Mouse (Mus musculus): ENCODE results near the gene Gm9945. TPM values are rescaled to one million over a fixed set of nuclear protein-coding genes. Genes with fewer than 3 reads are reported as not detected.
A peak's percentile ranks its signal among the peaks of the same experiment; 100 is the strongest.

The Gm9945 gene
- polyA plus RNA-seq, 1 experiment from 2014 or later, result not detected

DNA sequence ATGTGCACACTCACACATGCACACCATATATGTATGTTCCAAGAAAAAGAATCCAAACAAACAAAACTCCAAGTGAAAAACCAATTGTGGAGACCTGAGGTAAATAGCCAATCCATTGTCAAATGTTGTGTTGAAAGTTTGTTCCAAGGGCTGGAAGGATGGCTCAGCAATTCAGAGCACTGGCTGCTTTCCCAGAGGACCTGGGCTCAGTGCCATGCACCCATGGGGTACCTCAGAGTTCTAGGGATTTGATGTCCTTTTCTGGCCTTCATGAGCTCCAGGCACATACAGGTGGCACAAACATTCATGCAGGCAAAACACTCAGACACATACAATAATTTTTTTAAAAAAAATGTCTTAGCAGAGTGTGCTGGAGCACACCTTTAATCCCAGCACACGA is 31.4 kb upstream of the Gm9945 start:
- Histone ChIP-seq H3K27me3 (no peaks in the 10 kb centered on the region), H3K27ac (no peak overlapping the region), H3K4me2 (replicated peaks) (no peak overlapping the region), H3K9me3 (replicated peaks) (no peaks in the 10 kb centered on the region), H3K4me3 (no peak overlapping the region), H3K9ac (no peak overlapping the region), H3K36me3 (no peaks in the 10 kb centered on the region), H3K4me1 (no peaks in the 10 kb centered on the region)
- no peak for ATAC-seq (ENCODE audit: low FRiP score)
- WGBS, result 84% methylated on average over 1 of the region's 1 CpGs

DNA sequence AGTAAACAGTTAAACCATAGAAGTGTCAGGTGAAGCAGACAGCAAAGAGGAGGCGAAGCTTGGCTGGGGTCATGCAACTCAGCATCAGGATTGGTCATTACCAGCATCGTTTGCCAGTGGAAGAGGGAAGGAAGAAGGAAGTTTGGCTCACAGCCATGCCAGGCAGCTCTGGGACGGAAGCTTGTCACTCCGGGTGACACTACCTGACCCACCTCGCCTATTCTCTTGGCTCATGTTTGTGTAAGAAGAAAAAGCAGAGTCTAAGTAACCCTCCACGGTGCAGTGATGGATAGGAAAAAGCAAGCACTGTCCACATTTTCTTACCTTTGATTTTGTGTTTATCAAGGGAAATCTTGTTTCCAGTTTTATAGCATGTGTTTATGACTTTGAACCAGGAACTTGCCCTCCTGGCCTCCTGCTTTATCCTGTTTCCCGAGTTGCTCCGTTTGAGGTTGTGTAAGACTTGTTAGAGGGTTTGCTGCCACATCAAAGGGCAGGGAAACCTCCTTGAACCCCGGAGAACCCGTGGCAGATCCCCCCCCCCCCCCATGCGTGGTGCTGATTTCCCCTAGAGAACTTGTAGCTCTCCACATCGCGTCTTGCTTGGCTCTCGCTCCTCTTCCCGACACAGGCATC is 29.8 kb upstream of the Gm9945 start:
- 61% methylated on average over 15 of the region's 15 CpGs for WGBS
- Histone ChIP-seq H3K9me3 (replicated peaks) (no peaks in the 10 kb centered on the region), H3K27me3 (0 out of 2 replicates have a peak, but pooled peaks cover 3% of the 10 kb centered on the region), H3K4me3 (no peak overlapping the region), H3K9ac (no peak overlapping the region), H3K4me1 (no peaks in the 10 kb centered on the region), H3K4me2 (replicated peaks) (no peak overlapping the region), H3K27ac (no peak overlapping the region), H3K36me3 (no peaks in the 10 kb centered on the region)
- ATAC-seq (ENCODE audit: low FRiP score), result no peak

DNA sequence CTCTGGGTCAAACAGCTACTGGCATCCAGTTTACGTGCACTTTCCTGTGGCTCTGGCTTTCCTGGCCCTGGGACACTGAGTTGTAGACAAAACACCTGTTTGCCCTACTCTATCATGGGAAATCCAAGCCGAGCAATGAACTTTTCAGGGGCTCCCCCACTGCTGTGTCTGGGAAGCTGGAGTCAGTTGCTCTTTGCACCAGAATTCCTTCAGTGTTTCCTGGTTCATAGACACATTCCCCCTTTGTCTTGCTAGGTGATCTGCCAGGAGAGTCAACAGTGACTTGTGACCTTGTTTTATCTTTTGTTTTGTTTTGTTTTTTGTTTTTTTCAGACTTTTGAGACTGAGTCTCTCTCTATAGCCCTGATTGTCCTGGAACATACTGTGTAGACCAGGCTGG is 28.6 kb upstream of the Gm9945 start:
- Histone ChIP-seq H3K36me3 (no peaks in the 10 kb centered on the region), H3K4me1 (no peaks in the 10 kb centered on the region), H3K9ac (no peak overlapping the region), H3K4me3 (no peak overlapping the region), H3K27me3 (peaks cover 13% of the 10 kb centered on the region), H3K4me2 (replicated peaks) (no peak overlapping the region), H3K9me3 (replicated peaks) (no peaks in the 10 kb centered on the region), H3K27ac (no peak overlapping the region)
- no peak for ATAC-seq (ENCODE audit: low FRiP score)
- WGBS, result 80% methylated on average over 2 of the region's 2 CpGs

- Histone ChIP-seq H3K4me1 (peaks cover 6% of the 10 kb centered on the region), H3K9me3 (replicated peaks) (no peaks in the 10 kb centered on the region), H3K4me2 (replicated peaks) (no peak overlapping the region), H3K9ac (no peak overlapping the region), H3K4me3 (no peak overlapping the region), H3K27ac (no peak overlapping the region), H3K27me3 (peaks cover 22% of the 10 kb centered on the region), H3K36me3 (no peaks in the 10 kb centered on the region)
- no peak for ATAC-seq (ENCODE audit: low FRiP score)
- 97% methylated on average over 9 of the region's 9 CpGs for WGBS
Measured at GRCm38 (mm10) chr11:53452396-53452795, 27.6 kb upstream of the Gm9945 start.

DNA sequence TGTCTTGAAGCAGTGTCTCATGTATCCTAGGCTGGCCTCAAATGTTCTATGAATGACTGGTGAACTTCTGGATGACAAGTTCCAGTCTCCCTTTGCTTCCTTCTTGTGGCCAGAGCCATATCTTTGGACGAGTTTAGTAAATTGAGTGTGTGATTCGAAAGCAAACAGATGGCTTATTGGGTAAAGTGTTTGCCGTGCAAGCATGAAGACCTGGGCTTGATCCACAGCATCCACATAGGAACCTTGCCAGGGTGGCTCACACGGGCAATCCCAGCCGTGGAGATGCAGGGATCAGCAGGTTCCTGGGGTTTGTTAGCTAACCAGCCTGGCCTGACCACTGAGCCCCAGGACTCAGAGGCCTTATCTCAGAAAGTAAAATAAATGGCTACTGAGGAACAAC is 26.9 kb upstream of the Gm9945 start:
- Histone ChIP-seq H3K27ac (no peak overlapping the region), H3K36me3 (no peaks in the 10 kb centered on the region), H3K4me3 (no peak overlapping the region), H3K4me1 (peaks cover 7% of the 10 kb centered on the region), H3K9me3 (replicated peaks) (no peaks in the 10 kb centered on the region), H3K27me3 (peaks cover 29% of the 10 kb centered on the region), H3K9ac (no peak overlapping the region), H3K4me2 (replicated peaks) (no peak overlapping the region)
- ATAC-seq (ENCODE audit: low FRiP score), result no peak
- 89% methylated on average over 5 of the region's 5 CpGs for WGBS

DNA sequence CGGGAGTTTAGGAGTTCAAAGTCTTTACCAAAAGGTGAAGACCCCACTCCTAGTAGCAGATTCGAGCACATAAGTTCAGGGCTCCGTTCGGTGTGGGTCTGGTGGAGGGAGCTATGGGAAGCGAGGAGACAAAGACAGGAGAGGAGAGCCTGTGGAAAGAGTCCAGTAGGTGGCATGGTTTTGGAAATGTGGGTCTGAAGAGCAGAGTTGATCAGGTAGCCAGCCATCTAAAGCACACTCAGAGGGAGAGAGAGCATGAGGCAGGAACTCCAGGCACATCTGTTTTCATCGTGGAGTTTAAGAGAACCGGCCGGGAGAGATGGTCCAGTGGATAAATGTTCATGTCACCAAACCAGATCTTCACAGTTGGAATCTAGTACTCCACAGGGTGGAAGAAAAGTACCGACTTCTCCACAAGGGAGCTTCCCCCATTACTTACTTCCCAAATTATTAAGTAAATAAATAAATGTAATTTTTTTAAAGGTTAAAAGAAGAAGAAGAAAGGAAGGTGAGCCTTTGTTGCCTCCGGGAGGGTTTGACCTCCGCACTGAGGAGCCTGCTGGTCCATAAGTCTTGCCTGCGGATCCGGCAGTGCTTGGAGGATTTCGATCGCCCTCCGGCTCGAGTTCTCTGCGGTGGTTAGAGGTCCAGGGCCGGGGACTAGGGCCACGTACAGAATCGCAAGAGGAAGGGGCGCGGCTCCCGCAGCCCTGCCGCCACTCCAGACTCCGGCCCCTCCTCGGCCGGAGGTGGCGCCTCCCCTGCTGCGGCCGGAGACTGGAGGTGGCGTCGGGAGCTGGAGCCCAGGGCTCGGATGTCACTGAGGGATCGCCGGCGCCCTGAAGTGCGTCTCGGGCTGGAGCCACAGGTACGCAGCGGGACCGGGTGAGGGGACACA is 23.2 kb upstream of the Gm9945 start, which contains the start of the genes Gm10447 and Shroom1:
Gene Gm10447 (minus strand): TSS at position 637 of the 898 bp plus-strand sequence.
Gene Shroom1 (plus strand): TSS at position 732 of the 898 bp plus-strand sequence.
- H3K36me3 ChIP-seq, result no peaks in the 10 kb centered on the region
- H3K4me3 ChIP-seq, result peak within 1 kb of the TSS; percentile 48
- H3K27me3 ChIP-seq, result peaks cover 55% of the 10 kb centered on the region
- no peaks in the 10 kb centered on the region for H3K9me3 ChIP-seq (replicated peaks)
- WGBS, result 4% methylated on average over 42 of the region's 42 CpGs
- peaks cover 7% of the 10 kb centered on the region for H3K4me1 ChIP-seq
- peak within 1 kb of the TSS; percentile 75 for H3K4me2 ChIP-seq (replicated peaks)
- no peak within 1 kb of the TSS for H3K27ac ChIP-seq
- H3K9ac ChIP-seq, result peak within 1 kb of the TSS; percentile 51
- peak; percentile 48; the same call in 1 of the 2 replicates for ATAC-seq (ENCODE audit: low FRiP score)

GRCm38 (mm10) chr11:53457372-53457954 is 22.5 kb upstream of the Gm9945 start:
- Histone ChIP-seq H3K27ac (no peak overlapping the region), H3K4me3 (peak overlapping the region; percentile 48), H3K27me3 (peaks cover 62% of the 10 kb centered on the region), H3K9me3 (replicated peaks) (no peaks in the 10 kb centered on the region), H3K4me2 (replicated peaks) (peak overlapping the region; percentile 75), H3K9ac (peak overlapping the region; percentile 51), H3K36me3 (no peaks in the 10 kb centered on the region), H3K4me1 (peaks cover 7% of the 10 kb centered on the region)
- no peak for ATAC-seq (ENCODE audit: low FRiP score)
- WGBS, result 5% methylated on average over 29 of the region's 29 CpGs

DNA sequence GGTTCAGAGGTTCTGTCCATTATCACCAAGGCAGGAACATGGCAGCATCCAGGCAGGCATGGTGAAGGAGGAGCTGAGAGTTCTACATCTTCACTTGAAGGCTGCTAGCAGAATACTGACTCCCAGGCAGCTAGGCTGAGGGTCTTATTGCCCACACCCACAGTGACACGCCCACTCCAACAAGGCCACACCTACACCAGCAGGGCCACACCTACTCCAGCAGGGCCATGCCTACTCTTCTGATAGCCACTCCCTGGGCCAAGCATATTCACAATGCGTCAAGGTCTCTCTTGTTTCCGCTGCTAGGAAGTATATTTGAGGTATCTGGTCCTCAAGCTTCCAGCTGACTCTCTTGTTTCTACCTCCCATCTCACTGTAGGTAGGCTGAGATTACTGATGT is 21.0 kb upstream of the Gm9945 start:
- no peaks in the 10 kb centered on the region for H3K9me3 ChIP-seq (replicated peaks)
- H3K4me1 ChIP-seq, result peaks cover 17% of the 10 kb centered on the region
- H3K27me3 ChIP-seq, result peaks cover 78% of the 10 kb centered on the region
- no peak overlapping the region for H3K9ac ChIP-seq
- no peak overlapping the region for H3K27ac ChIP-seq
- H3K36me3 ChIP-seq, result no peaks in the 10 kb centered on the region
- ATAC-seq (ENCODE audit: low FRiP score), result no peak
- H3K4me3 ChIP-seq, result no peak overlapping the region
- H3K4me2 ChIP-seq (replicated peaks), result no peak overlapping the region
- 65% methylated on average over 3 of the region's 3 CpGs for WGBS

DNA sequence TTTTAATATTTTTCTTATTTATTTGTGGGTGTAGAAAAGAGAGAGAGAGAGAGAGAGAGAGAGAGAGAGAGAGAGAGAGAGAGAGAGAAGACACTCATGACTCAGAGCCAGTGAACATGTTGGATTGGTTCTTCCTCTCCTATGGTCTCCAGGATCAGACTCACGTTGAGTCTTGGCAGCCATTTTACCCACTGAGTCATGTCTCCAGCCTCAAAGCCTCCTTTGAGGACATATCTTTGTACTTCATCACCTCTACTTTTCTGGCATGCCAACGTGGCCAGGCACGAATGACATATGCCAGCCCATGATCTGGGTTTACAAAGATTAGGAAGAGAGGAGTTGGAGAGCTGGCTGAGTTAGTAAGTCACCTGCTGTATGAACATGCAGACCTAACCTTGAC is 19.8 kb upstream of the Gm9945 start:
- H3K4me1 ChIP-seq, result peaks cover 17% of the 10 kb centered on the region
- peaks cover 86% of the 10 kb centered on the region for H3K27me3 ChIP-seq
- H3K36me3 ChIP-seq, result no peaks in the 10 kb centered on the region
- H3K9me3 ChIP-seq (replicated peaks), result no peaks in the 10 kb centered on the region
- 83% methylated on average over 3 of the region's 3 CpGs for WGBS
- no peak overlapping the region for H3K9ac ChIP-seq
- no peak for ATAC-seq (ENCODE audit: low FRiP score)
- H3K27ac ChIP-seq, result no peak overlapping the region
- H3K4me3 ChIP-seq, result no peak overlapping the region
- H3K4me2 ChIP-seq (replicated peaks), result no peak overlapping the region

DNA sequence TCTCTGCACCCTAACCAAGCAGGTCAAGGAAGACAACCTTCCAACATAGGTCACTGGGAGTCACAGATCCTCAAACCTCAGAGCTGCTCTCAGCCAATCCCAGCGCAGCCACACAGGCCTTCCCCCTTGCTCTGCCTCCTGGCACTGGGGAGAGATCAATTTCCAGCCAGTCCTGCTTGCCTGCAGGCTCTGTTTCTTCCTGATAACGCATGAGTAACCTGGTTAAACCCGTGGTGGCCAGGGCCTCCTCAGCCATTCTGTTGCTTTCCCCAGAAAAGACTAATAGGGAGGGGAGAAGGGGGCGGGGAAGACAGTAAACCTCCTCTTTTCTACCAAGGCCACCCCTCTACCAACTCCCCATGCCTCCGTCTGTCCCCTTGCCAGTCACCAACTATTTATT is 18.2 kb upstream of the Gm9945 start:
- no peak for ATAC-seq (ENCODE audit: low FRiP score)
- Histone ChIP-seq H3K4me2 (replicated peaks) (no peak overlapping the region), H3K27me3 (peaks cover 89% of the 10 kb centered on the region), H3K27ac (no peak overlapping the region), H3K4me3 (no peak overlapping the region), H3K36me3 (no peaks in the 10 kb centered on the region), H3K4me1 (peaks cover 23% of the 10 kb centered on the region), H3K9ac (no peak overlapping the region), H3K9me3 (replicated peaks) (no peaks in the 10 kb centered on the region)
- 19% methylated on average over 5 of the region's 5 CpGs for WGBS

GRCm38 (mm10) chr11:53463551-53464424 is 16.2 kb upstream of the Gm9945 start:
- H3K4me3 ChIP-seq, result peak overlapping the region; percentile 34
- H3K27me3 ChIP-seq, result peaks cover 86% of the 10 kb centered on the region
- peak overlapping the region; percentile 25 for H3K9ac ChIP-seq
- H3K4me1 ChIP-seq, result peaks cover 17% of the 10 kb centered on the region
- no peaks in the 10 kb centered on the region for H3K36me3 ChIP-seq
- WGBS, result 6% methylated on average over 55 of the region's 55 CpGs
- H3K27ac ChIP-seq, result no peak overlapping the region
- no peak for ATAC-seq (ENCODE audit: low FRiP score)
- H3K4me2 ChIP-seq (replicated peaks), result peak overlapping the region; percentile 69
- H3K9me3 ChIP-seq (replicated peaks), result no peaks in the 10 kb centered on the region

Measured in hindbrain, embryonic 12.5 days (tissue).